Mouse (Mus musculus) layer of hippocampus, postnatal 14 days (tissue): ENCODE results near the gene Asic2. TPM values are rescaled to one million over a fixed set of nuclear protein-coding genes. Genes with fewer than 3 reads are reported as not detected.
A peak's percentile ranks its signal among the peaks of the same experiment; 100 is the strongest.

Experiments used
- DNase-seq, 2 experiments: peaks; one replicate each; pipeline ENCODE4 v3.0.0; 2021 to 2022; ENCODE audit warnings: low spot score in 2 of 2, mixed read lengths in 1 of 2
- total RNA-seq, 2 experiments: library from RNA; stranded (reverse); gene quantifications; 2 replicates each; pipeline ENCODE4 v1.2.3; 2021

The Asic2 gene
- total RNA-seq, 2 experiments from 2014 or later, result 56.0 to 64.3 TPM

DNA sequence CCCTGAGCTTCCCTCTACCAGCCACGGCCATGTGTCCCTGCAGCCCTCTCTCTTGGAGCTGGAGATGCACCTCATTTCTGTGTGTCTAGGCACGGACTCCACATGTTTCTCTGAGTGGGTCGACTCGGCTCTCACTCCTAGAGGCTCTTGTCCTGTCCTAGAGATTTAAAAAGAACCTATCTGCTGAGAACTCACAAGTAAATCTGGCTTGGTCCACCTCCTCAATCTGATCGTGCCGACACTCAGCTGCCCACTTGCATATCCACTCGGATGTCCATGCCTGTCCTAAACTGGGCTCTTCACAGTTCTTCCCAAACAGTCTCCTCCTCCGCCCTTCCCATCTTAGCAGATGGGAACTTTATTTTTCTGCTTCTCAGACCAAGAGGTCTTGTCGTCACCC is 908.7 kb downstream of the Asic2 start:
- DNase-seq, result no peak

DNA sequence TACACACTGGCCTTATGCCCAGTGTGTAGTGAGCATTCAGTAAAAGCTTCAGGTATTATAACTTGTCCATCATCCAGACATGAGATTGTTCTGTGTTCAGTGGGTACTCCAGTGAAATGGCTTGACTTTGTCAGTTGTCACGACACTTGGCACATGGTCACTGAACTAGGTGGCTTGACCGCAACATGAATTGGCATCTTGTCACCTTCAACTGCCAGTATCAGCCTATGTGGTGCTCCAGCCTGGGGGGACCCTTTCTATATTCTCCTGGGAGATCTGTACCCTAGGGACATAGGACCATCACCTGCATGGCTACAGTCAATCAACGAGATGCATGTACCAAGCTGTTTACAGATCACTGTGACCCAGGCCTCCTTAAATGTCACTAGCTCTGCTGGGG is 910.8 kb downstream of the Asic2 start:
- DNase-seq, result no peak

DNA sequence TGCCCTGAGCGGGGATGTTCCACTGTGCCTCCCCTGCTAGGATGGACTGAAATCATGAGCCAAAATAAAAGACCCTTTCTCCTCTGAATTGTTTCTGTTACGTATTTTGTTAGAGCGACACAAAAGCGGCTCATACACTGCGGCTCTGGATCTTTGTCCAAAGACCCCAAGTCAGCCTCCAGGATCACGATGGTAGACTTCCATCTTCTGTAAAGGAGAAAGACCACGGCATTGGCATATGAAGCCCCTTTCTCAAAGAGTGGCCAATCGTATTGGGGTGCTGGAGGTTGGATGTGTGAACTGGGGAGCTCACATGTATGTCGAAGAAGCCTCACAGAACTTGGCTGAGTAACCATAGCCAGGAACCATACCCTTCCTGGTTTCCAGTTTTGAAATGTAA is 911.5 kb downstream of the Asic2 start:
- no peak for DNase-seq

DNA sequence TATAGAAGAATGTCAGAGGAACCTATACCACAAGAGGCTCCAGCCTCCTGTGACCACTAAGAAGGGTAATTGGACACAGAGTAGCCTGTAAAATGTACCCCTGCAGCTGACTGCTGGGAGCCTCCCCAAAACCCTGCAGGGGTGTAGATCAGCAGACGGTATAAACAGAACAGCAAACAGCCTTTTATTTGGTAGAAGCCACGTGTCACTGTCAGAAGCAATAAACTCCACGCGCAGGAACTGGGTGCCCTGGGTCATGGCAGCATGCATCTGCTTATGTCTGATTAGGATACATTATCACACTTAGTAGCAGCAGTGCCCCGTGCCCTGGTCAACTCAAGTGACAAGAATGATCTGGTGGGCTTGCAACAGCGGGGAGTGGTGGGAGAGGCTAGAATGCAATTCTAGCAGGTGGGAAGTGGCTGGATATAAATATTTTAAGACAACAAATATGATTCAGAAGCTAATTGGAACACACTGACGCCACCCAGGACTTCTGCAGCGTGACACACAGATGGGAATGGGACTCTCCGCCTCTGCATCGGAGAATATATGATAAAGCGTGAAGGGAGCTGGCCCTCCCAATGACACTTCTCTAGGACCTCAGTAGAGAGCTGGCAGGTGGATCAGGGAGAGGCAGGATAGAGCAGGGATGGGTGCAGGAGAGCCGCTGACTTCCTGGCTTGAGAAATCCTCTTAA is 912.7 kb downstream of the Asic2 start:
- DNase-seq, result no peak

DNA sequence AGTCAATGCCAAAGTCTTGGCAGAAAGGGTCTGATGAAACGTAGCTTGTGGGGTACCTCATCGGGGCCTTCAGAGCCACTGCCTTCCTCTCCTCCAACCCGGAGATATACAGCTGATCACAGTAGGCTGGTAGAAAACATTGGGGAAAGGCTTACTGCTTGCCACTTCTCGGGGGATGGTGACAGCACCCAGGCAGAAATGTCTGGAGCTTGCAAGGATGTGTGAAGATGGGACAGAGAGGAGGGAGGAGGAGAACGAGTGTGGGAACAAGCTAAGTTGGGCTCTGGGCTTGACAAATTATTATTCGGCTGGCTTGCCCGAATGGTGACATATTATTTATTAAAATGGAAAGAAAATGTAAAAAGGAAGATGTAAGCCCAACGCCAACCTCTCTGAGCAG is 914.4 kb downstream of the Asic2 start:
- DNase-seq, result no peak

DNA sequence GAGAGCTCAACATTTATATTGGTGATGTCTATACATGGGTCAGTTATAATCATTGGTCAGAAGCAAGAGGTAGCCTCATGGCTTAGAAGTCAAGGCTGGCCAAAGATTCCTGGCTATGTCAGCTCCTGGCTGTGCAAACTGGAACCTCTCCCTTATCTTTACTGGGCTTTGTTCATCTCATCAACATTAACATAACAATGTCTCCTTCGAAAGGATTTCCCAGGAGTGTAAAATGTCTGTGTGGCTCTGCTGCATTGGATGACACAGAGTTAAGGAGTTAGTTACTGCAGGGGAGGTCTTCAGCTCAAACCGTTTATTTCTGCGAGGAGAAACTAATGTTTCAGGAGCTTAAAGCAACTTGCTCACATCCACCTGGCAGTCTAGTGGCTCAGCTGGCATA is 926.6 kb downstream of the Asic2 start:
- DNase-seq, result no peak

DNA sequence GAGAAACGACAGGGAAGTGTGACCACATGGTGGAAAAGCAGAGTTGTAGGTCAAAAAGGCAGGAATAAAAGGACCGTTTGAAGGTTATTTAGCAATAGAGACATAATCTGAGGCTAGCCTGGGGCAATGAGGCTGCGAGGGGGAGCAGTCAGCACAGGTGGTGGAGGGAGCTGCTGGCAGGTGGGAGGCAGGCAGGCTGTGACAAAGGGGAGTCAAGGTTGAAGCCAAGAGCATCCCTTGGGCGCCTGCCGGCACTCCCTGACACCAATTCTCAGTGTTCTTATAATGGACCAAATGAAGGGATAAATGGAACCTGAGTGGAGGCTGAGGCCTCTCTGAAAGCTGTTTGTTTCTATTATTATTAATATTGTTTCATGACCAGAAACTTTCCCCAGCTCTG is 928.3 kb downstream of the Asic2 start:
- DNase-seq, result no peak

DNA sequence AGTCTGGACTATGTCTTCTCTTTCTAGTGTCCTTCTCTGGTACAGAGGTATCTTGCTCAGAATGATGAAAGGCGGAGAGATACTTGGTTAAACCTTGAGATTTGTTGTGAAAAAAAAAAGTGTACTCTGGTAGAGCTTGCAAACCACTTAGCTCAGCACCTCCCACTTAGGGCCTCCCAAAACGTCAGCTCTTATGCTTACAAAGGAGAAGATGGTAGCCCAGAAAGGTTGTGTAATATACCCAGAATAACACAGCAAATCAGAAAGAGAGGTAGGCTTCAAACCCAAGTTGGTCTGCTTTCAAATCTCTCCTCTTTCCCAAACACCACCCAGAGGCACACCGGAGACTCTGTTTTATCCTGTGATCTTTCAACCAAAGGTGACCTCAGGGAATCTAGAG is 936.1 kb downstream of the Asic2 start:
- no peak for DNase-seq

DNA sequence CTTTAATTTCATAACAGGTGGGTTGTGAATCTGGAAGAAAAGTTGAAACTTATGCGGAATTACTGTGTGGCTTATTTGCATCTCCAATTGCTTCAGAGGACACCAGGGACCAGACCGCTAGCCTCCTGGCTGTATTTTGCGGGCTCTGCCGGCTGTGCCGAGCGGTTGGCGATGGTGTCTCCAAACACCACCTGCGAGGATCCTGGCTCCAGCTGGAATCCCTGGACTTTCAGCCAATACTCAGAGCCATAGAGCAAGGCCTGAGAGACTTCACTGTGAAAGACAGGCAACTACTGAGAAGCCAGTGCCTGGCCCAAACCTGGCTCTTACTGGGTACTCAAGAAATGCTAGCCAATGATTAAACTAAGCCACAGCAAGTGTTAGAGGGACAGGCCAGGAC is 953.5 kb downstream of the Asic2 start:
- DNase-seq, result no peak

DNA sequence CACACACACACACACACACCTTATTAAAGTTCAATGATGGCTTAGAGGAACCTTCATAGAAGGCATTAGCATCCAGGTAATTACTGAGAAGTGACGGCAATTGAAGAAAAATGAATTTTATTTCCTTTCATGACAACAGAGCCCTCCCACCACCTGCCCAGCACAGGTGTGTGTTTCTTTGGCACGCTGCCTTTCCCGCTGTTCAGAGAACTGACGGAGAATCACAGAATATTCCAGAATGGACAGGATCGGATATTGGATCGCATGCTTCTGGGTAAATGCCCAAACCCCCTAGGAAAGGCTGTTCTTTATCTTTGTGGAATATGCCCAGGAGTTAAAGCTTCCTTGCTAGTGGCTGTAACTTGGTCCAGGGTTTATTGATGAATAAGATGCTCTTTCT is 954.8 kb downstream of the Asic2 start:
- no peak for DNase-seq

DNA sequence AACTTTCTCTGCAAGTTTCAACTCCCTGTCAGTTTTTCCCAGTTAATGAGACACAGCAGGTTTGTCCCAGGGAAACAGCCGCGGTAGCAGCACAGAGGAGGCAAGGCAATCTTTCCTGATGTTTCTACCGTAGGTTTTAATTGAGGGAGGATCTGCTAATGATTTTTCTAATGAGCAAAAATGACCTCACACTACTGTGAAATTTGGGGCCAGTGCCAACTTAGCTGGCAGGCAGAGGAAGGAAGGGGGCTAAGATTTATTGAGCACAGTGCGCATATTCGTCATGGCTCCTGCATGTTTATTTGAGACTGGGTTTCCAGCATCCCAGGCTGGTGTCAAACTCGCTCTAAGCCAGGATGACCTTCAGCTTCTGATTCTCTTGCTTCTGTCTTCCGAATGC is 957.5 kb downstream of the Asic2 start:
- no peak for DNase-seq

DNA sequence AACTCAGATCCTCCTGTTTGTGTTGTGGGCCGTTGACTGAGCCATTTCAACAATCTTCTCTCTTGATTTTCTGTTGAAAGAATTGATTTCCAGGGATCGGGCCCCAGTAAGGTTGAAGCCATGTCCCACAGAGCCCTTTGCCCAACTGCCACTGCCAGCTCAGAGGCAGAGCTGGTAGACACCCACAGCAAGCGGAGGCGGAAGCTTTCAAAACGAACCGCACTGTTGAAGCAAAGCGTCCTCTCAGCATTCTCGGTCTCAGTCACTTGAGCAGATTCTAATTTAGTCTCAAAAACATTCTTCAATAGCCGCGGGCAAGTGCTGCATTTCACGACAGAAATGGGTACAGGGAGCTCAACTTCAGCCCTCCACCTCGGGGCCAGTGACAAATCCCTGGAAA is 958.9 kb downstream of the Asic2 start:
- no peak for DNase-seq

DNA sequence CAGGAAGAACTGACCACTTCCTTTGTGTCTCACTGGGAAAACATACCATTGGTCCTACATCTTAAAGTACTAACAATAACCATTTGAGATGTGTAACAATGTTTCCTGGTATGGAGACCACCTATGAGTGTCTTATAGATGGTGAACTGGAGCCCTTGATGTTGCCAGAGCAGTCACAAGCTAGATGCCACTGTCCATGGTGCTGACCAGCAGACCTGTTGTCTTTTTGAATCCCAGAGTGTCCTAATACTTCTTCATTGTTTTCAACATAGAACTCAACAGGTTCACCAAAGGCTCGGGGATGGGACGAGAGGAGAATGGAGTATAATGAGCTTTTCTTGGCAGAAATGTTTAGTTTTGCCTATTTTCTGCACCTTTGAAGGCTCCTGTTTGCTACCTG is 962.4 kb downstream of the Asic2 start:
- no peak for DNase-seq

DNA sequence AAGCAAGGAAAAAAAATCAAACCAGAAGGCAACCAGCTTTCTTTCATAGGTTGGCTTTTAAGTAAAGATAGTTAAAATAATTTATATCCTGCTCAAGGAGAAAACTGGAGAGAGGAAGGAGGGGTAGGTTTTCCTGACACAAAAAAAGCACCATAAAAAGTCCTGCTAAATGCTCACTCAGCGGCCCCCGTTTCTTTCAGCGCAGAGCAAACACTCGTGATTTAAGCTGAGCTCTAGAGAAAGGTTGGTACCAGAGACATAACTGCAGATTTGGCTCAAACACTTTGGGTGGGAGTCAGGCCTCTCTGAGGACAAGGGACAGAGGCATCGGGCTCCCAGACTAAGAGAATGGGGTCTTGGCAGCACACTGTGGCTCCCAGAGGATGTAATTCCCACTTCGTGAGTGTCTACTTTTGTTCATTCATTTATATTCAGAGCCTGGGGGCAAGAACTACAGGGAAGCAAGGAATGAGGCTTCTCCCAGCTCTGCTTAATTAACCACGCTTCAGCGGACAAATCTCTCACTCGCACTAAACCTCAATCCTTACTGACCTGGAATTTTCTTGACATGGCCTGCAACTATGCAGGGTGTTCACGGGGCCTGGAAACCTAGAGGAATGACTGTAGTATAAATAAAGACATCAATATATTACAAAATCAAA is 965.4 kb downstream of the Asic2 start:
- no peak for DNase-seq

DNA sequence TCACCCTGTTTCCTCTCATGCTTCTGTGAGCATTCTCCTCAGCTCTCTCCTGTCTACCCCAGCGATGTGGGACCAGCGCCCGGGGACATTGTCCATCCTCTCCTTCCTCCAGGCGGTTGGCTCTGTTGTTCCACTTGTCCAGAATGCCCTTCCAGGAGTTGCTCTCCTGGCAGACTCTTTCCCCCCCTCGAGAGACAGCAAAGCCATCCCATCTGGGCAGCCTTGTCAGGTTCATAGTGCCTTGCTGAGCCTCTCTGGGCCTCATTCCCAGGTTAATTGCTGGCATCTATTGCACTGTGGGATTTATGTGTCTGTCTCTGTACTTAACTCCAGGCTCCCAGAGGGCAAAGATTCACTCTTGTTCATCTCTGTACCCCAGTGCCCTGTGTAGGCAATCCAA is 972.6 kb downstream of the Asic2 start:
- DNase-seq, result no peak

DNA sequence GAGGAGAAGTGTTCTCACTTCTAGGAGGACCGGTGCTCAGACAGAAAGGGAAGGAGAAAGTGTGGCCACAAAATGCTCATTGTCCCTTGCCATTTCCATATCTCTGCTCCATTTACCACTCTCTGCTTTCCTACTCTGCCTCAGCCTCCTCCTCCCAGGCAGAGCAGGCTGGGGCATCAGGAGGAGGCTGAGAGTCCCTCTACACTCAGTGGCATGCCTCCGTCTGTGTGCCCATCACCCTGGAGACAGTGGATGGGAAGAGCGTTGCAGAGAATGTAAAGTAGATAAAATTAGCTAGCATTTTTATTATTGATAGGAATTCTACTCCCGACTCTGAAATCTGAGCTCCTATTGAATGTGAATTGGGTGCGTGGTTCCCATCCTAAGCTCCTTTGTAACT is 984.7 kb downstream of the Asic2 start:
- peak in 1 of 2 experiments; percentile 24 for DNase-seq

DNA sequence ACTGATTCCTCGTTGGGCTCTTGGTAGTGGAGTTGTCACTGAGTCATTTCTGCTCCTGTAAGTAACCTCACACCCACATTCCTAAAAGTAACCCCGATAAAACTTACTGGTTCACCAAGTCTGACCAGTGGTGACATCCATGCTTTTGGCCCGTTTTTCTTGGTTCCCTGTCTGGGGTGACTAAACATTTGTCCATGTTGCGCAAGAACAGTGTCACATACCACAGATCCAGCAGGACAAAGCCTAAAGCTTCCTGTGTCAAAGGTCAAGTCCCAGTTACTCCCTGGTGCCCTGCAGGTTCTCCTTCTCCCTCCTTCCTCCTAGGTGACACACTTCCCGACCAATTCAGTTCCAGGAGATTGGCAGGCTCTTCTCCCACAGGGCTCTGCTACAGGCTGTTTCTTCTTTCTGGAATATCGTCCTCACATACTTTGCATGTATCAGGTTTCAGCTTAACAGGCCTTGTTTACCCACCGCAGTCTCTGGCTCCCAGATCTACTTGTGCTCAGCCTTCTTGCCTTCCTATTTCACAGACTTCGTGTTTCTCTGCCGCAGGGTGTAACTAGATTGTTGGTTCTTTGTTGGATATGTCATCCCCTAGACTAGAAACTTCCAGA is 991.9 kb downstream of the Asic2 start:
- no peak for DNase-seq

DNA sequence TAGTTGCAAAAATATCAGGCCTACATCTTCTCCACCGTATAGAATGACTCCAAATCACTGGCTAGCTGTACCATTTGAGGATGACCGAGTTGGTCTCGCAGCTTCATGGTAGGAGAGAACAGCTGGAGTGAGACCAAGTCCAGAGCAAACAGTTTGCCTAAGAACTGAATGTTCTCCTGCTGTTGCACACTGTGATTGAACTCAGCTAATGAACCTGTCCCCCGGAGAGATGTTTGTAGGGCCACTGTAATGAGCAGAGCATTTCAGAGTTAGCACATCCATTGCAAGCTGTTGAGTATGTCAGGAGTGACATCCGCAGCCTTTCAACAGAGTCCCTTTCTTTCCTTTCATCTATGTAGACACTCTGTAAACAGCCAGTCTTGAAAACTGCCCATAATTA is 993.6 kb downstream of the Asic2 start:
- DNase-seq, result peak in 1 of 2 experiments; percentile 44

DNA sequence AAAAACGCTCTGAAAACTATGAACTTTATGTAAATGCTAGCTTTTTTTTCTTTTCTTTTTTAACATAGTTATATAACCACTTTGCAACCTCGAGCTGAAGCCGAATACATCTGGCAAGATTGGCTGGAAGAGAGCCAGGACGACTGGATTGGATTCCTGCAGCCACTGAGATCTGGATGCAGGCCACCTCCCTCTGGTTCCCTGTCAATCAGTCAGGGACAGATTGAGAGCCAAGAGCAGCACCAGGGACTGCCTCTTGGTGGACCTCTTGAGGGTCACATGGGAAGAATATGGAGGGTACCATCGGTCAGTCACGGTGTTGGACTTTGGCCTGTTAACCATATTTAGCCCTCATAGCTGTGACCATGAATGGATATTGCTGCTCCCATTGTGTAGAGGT is 994.3 kb downstream of the Asic2 start:
- peak; percentile 50 to 77 for DNase-seq

DNA sequence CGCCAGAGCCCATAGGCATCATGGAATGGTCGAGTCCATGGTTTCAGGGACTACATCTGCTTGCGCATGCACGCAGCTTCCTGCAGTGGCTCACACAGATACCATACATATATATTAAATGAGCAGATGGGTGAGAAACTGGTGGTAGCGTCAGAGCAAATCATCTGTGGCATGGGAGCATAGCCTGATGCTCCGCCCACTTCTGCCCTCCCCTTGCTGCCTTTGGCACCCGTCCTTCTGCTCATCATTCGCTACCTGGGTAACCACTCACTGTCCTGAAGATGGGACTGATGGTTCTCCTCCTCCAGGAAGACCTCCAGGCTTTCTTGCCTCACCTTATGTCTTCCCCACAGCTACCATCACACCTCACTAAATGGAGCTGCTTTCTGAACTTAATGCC is 995.0 kb downstream of the Asic2 start:
- no peak for DNase-seq

DNA sequence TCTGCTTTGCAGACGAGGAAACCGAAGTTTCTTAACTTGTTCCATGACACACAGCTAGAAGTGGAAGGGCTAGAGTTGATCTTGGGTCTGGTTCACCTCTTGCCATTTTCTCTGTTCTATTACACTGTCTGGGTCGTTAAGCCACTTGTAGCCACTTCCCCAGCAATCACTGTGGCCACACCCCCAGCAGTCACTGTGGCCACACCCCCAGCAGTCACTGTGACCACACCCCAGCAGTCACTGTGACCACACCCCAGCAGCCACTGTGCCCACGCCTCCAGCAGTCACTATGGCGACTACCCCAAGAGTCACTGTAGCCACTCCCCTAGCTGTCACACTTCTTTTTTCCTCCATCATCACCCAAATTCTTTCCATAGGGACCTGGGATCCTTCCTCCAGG is 1000.7 kb downstream of the Asic2 start:
- DNase-seq, result no peak

DNA sequence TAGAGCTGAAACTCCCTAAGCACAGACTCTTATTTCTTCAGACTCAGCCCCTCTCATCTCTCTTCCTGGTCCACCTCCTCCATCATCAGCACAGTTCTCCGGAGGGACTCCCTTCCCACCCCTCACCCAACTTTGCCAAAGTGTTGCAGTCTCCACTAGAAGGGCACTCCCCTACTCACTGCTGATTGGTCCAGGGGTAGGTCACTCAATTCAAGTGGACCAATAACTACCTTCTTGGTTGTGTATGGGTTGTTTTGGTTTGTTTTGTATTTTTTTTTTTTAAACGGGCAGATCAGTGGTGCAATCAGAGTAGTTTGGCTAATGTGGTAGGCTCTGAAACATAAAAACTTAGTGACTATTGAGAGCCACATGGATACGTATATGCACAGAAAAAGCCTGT is 1002.2 kb downstream of the Asic2 start:
- DNase-seq, result no peak

DNA sequence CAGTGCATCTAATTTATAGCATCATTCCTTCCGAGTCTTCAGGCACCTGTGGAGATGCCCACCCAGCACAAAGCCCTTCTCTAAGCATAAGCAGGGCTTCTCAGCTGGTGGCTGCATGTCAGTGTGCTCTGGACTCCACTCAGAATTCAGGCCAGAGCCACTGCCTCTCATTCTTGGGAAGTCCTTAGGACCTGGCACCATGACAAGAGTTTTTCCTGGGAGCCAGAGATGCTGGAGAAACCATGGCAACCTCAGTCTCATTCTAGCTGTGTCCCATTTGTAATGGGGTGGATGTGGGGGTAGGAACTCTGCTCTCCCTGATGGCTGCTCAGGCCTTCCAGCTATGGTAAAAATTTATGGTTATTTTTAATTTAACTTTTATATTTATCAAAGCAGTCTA is 1006.9 kb downstream of the Asic2 start:
- peak; percentile 38 to 82 for DNase-seq
